ENCODE assay signal across 8 mouse cellular contexts in the genomic region with DNA sequence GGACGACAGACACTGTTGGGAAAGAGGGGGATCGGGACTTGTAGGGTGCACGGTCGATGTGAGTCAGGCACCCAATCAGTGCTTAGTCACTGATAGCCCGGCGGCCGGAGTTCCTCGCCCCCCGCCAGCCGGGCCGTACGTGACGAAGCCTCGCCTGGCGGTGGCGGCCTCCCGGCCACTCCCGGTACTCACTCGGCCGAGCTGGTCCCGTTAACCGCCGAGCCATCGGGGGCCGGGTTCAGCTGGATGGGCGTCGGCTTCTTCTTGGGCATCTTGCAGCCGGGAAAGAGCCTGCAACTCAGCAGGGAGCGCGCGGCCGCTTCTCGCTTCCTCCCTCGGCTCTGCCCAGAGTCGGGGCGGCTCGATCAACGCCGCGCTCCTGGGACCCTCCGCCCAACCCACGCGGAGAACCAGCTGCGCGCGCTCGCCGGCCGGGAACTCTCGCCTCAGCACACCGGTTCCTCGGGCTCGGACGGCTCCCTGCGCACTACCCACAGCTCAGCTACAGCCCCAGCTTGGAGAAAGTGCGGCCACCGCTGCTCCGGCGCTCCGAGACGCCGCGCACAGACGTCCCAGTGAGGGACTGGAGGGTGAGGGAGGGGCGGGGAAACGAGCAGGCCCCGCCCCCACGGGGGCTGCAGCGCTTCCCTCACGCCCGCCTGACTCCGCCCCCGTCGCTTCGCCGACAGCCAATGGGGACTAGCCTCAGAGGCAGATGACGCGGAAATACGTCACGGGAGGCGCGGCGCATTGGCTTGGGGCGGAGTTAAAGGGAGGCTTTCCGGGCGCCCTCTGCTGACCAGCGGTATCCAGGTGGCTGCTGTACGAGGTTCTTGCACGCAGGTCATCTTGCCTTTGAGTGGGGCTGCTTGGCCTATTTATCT. TPM values are rescaled to one million over a fixed set of nuclear protein-coding genes. Genes with fewer than 3 reads are reported as not detected.
DNase-seq lines count a peak whose midpoint lies in the region; ATAC-seq lines count a peak whose summit lies in the region.

A gene (minus strand): TSS at position 611 of the 884 bp plus-strand sequence.

- peak within 1 kb of the TSS; percentile 86 for H3K9ac ChIP-seq in forebrain, embryonic 14.5 days (ENCODE audit: low read length)
- H3K9ac ChIP-seq in neural tube, embryonic 15.5 days (replicated peaks) = peak within 1 kb of the TSS; percentile 88

- intact Hi-C loops in heart, postnatal 14 days (cut with DNase I) = loop anchor here (1.0 to 5.0 kb wide), 3 partner anchors 22 to 74 kb away; a partner anchor contains a TSS

- H3K4me1 ChIP-seq in forebrain, embryonic 14.5 days (ENCODE audit: control insufficient read depth, insufficient read depth, low read length) = peaks cover 4% of the 10 kb centered on the region; the same call in 1 of the 2 replicates
- H3K4me1 ChIP-seq in neural tube, embryonic 15.5 days = peaks cover 24% of the 10 kb centered on the region

- peak; percentile 98 for ATAC-seq in forebrain, embryonic 14.5 days
- ATAC-seq in neural tube, embryonic 15.5 days (ENCODE audit: low FRiP score) = peak; percentile 99

- no peaks in the 10 kb centered on the region for H3K9me3 ChIP-seq in forebrain, embryonic 14.5 days (replicated peaks; ENCODE audit: control insufficient read depth, low read length)
- H3K9me3 ChIP-seq in neural tube, embryonic 15.5 days (replicated peaks) = no peaks in the 10 kb centered on the region

- peak; percentile 99 for DNase-seq in ES-CJ7 (ENCODE audit: low read depth, low spot score)
- peak; percentile 100 for DNase-seq in cerebellum, adult 11 months
- DNase-seq in forebrain, embryonic 14.5 days (ENCODE audit: low spot score) = peak; percentile 99
- peak; percentile 100 for DNase-seq in heart, postnatal 14 days
- peak; percentile 100 for DNase-seq in layer of hippocampus, adult 11-12 months (ENCODE audit: low spot score)
- DNase-seq in lung, adult 18-20 months = peak; percentile 100
- DNase-seq in testis, postnatal 14 days (ENCODE audit: low spot score) = peak; percentile 100

- peak within 1 kb of the TSS; percentile 90 for H3K4me3 ChIP-seq in forebrain, embryonic 14.5 days (ENCODE audit: low read depth, low read length)
- H3K4me3 ChIP-seq in neural tube, embryonic 15.5 days (replicated peaks) = peak within 1 kb of the TSS; percentile 98

- peak within 1 kb of the TSS; percentile 82 for H3K27ac ChIP-seq in forebrain, embryonic 14.5 days (ENCODE audit: low read depth, low read length)
- peak within 1 kb of the TSS; percentile 91 for H3K27ac ChIP-seq in neural tube, embryonic 15.5 days (replicated peaks)

- no peaks in the 10 kb centered on the region for H3K27me3 ChIP-seq in forebrain, embryonic 14.5 days (replicated peaks; ENCODE audit: control insufficient read depth, insufficient read depth, low read length)
- H3K27me3 ChIP-seq in neural tube, embryonic 15.5 days (replicated peaks) = no peaks in the 10 kb centered on the region

- H3K36me3 ChIP-seq in forebrain, embryonic 14.5 days (ENCODE audit: control insufficient read depth, insufficient read depth, low read length) = no peaks in the 10 kb centered on the region
- no peaks in the 10 kb centered on the region for H3K36me3 ChIP-seq in neural tube, embryonic 15.5 days

- 0% methylated on average over 83 of the region's 89 CpGs for WGBS in forebrain, embryonic 14.5 days
- WGBS in neural tube, embryonic 15.5 days = under 1% methylated on average over 89 of the region's 89 CpGs

- peak within 1 kb of the TSS; percentile 85 for H3K4me2 ChIP-seq in forebrain, embryonic 14.5 days (ENCODE audit: low read length)
- H3K4me2 ChIP-seq in neural tube, embryonic 15.5 days = peak within 1 kb of the TSS; percentile 94

RNA-seq across cellular contexts. Expression of the gene that starts here (rescaled TPM):
- polyA plus RNA-seq in forebrain, embryonic 14.5 days (2014; fragmentation: Nextera tagmentation; extraction: Ambion mirVana) = 42.2 and 50.7 TPM in 2 replicates
- 10 to 100 TPM; 50.0 to 52.9 TPM for total RNA-seq in heart, postnatal 14 days (2021)
- polyA plus RNA-seq in neural tube, embryonic 15.5 days (2015; fragmentation: Nextera tagmentation; extraction: Ambion mirVana) = 71.0 and 80.1 TPM in 2 replicates

Comparison
In these comparisons a context has a peak if more than half of its experiments do, and no peak if none do; other contexts are left out.
1. Peak in every context shown above with its lines: DNase-seq, ATAC-seq, H3K4me3 ChIP-seq and H3K27ac ChIP-seq.